Mouse (Mus musculus): ENCODE data around the gene Klk10. TPM values are rescaled to one million over a fixed set of nuclear protein-coding genes. Genes with fewer than 3 reads are reported as not detected.

Klk10 gene
- total and polyA plus RNA-seq, 3 experiments, result not detected

- Histone ChIP-seq H3K9me3 (replicated peaks; ENCODE audit: low read length) (no peaks in the 10 kb centered on the region), H3K4me3 (replicated peaks in 1 of 3; ENCODE audit: low read depth in 2 of 3, low read length in 2 of 3, poor library complexity in 1 of 3) (no peak within 1 kb of the TSS), H3K79me2 (replicated peaks; ENCODE audit: control insufficient read depth, extremely low read depth, insufficient read depth, poor library complexity, severe bottlenecking) (no peaks in the 10 kb centered on the region), H3K9ac (ENCODE audit: insufficient read depth, low read depth) (no peak within 1 kb of the TSS), H3K27ac (ENCODE audit: insufficient read depth, low read depth) (no peak within 1 kb of the TSS), H3K4me1 (ENCODE audit: control insufficient read depth in 1 of 2, insufficient read depth in 2 of 2) (no peaks in the 10 kb centered on the region), H3K4me2 (ENCODE audit: insufficient read depth, low read depth, poor library complexity, severe bottlenecking) (no peak within 1 kb of the TSS), H3K36me3 (replicated peaks in 1 of 2; ENCODE audit: control insufficient read depth in 1 of 2, insufficient read depth in 1 of 2, low read length in 1 of 2) (no peaks in the 10 kb centered on the region), H3K27me3 (replicated peaks) (peaks cover 67% of the 10 kb centered on the region)
- TF ChIP-seq TBP (conservative IDR thresholded peaks at IDR 0.05; ENCODE audit: low read depth, low read length) (no peak), IRF4 (IDR thresholded peaks at IDR 0.05; ENCODE audit: low read depth, low read length) (no peak), PAX5 (IDR thresholded peaks at IDR 0.05; ENCODE audit: low read length) (no peak), SMC3 (IDR thresholded peaks at IDR 0.05; ENCODE audit: low read depth, low read length) (no peak)
- no peak for DNase-seq (ENCODE audit: extremely low read depth)
- dilution Hi-C loops (cut with MboI; ENCODE audit: extremely low pct_ligation_motif_present, extremely low pct_unique_long_range_greater_than_20kb, low sequenced_read_pairs), result no loop called here
- in situ Hi-C loops (cut with MboI; ENCODE audit: low pct_ligation_motif_present, low pct_unique_long_range_greater_than_20kb, low sequenced_read_pairs), result no loop called here
These were observed 12.2 kb upstream of the Klk10 start, which contains the start of gene Klk12 for GRCm38 (mm10) chr7:43768597-43768996. Gene Klk12, plus strand, starts transcription at chr7:43768897.

- in situ Hi-C loops (cut with MboI; ENCODE audit: low pct_ligation_motif_present, low pct_unique_long_range_greater_than_20kb, low sequenced_read_pairs), result no loop called here
- TF ChIP-seq JUND (conservative IDR thresholded peaks at IDR 0.05; ENCODE audit: low read depth, low read length) (no peak), RCOR1 (conservative IDR thresholded peaks at IDR 0.05; ENCODE audit: low read depth, low read length) (no peak), CTCF (conservative IDR thresholded peaks at IDR 0.05 in 1 of 2, IDR thresholded peaks at IDR 0.05 in 1 of 2; ENCODE audit: low read depth in 2 of 2, low read length in 2 of 2) (no peak), NRF1 (IDR thresholded peaks at IDR 0.05; ENCODE audit: low read depth, low read length) (no peak), ELF1 (IDR thresholded peaks at IDR 0.05; ENCODE audit: low read depth, low read length) (no peak), ZMIZ1 (IDR thresholded peaks at IDR 0.05; ENCODE audit: low read depth, low read length) (no peak), KAT2A (IDR thresholded peaks at IDR 0.05; ENCODE audit: insufficient replicate concordance, low read length) (no peak), USF2 (conservative IDR thresholded peaks at IDR 0.05; ENCODE audit: low read depth, low read length) (no peak), E2F4 (IDR thresholded peaks at IDR 0.05; ENCODE audit: insufficient replicate concordance, low read depth, low read length) (no peak), TCF12 (IDR thresholded peaks at IDR 0.05; ENCODE audit: low read depth, low read length) (no peak), ETS1 (conservative IDR thresholded peaks at IDR 0.05; ENCODE audit: low read depth, low read length) (no peak), POLR2A (IDR thresholded peaks at IDR 0.05; ENCODE audit: low read depth, low read length) (no peak), MEF2A (IDR thresholded peaks at IDR 0.05; ENCODE audit: borderline replicate concordance, low read depth, low read length) (no peak), JUN (IDR thresholded peaks at IDR 0.05; ENCODE audit: insufficient read depth, low read depth, low read length) (no peak), ZC3H11A (IDR thresholded peaks at IDR 0.05; ENCODE audit: low read depth, low read length) (no peak), MYC (IDR thresholded peaks at IDR 0.05; ENCODE audit: low read depth, low read length) (no peak), PAX5 (IDR thresholded peaks at IDR 0.05; ENCODE audit: low read length) (no peak)
- DNase-seq (ENCODE audit: extremely low read depth), result no peak
These were observed 11.2 kb upstream of the Klk10 start for GRCm38 (mm10) chr7:43769636-43770035.

More at GRCm38 (mm10) chr7:43769636-43770035, 11.2 kb upstream of the Klk10 start:
- no peaks in the 10 kb centered on the region for H3K79me2 ChIP-seq (replicated peaks; ENCODE audit: control insufficient read depth, extremely low read depth, insufficient read depth, poor library complexity, severe bottlenecking)
- dilution Hi-C loops (cut with MboI; ENCODE audit: extremely low pct_ligation_motif_present, extremely low pct_unique_long_range_greater_than_20kb, low sequenced_read_pairs), result no loop called here
- no peaks in the 10 kb centered on the region for H3K36me3 ChIP-seq (replicated peaks in 1 of 2; ENCODE audit: control insufficient read depth in 1 of 2, insufficient read depth in 1 of 2, low read length in 1 of 2)
- no peaks in the 10 kb centered on the region for H3K9me3 ChIP-seq (replicated peaks; ENCODE audit: low read length)
- no peak overlapping the region for H3K4me2 ChIP-seq (ENCODE audit: insufficient read depth, low read depth, poor library complexity, severe bottlenecking)
- no peaks in the 10 kb centered on the region for H3K4me1 ChIP-seq (ENCODE audit: control insufficient read depth in 1 of 2, insufficient read depth in 2 of 2)
- H3K27me3 ChIP-seq (replicated peaks), result peaks cover 74% of the 10 kb centered on the region
- no peak overlapping the region for H3K4me3 ChIP-seq (replicated peaks in 1 of 3; ENCODE audit: low read depth in 2 of 3, low read length in 2 of 3, poor library complexity in 1 of 3)
- H3K9ac ChIP-seq (ENCODE audit: insufficient read depth, low read depth), result no peak overlapping the region
- H3K27ac ChIP-seq (ENCODE audit: insufficient read depth, low read depth), result no peak overlapping the region

Measured in CH12.LX (cell line).